Mouse (Mus musculus) left cerebral cortex, adult 2 months (tissue): ENCODE measurements around the gene Eif4g1. TPM values are rescaled to one million over a fixed set of nuclear protein-coding genes. Genes with fewer than 3 reads are reported as not detected.
"Not testable (repeated sequence)": the region's sequence is repeated elsewhere in the genome, so short reads cannot be mapped to it uniquely, and the experiment has no call there.

Experiments used
- DNase-seq, 2 experiments: peaks; one replicate each; pipeline ENCODE4 v3.0.0; 2021 to 2022; ENCODE audit warnings: low spot score in 2 of 2, mixed read lengths in 1 of 2; ENCODE audit errors: extremely low spot score in 1 of 2
- H3K27ac ChIP-seq: fragments of 200-600 bp; 2 replicates; pipeline ENCODE4 v1.8.1; 2022
- H3K4me3 ChIP-seq: fragments of 200-600 bp; 2 replicates; pipeline ENCODE4 v1.8.1; 2022
- CTCF ChIP-seq: fragments of 200-600 bp; IDR thresholded peaks from 2 replicates; pipeline ENCODE4 v1.8.1; 2022; ENCODE audit warnings: antibody characterized with exemption, mild to moderate bottlenecking, moderate library complexity
- intact Hi-C: fragments of 180-260 bp; cut with DNase I; formaldehyde crosslinking; loops from one replicate; pipeline ENCODE4 v1.15.1; 2025
- long read RNA-seq, 2 experiments: library from polyadenylated mRNA; stranded (forward); transcript quantifications; one replicate each; pipeline ENCODE4 v2.0.0; 2021; ENCODE audit warnings: borderline mapping rate in 2 of 2
- total RNA-seq, 2 experiments: library from RNA; stranded (reverse); gene quantifications; 2 replicates each; pipeline ENCODE4 v1.2.3; 2021

The Eif4g1 gene
- total RNA-seq, result 100 to 1,000 TPM; 278 to 283 TPM
- long read RNA-seq, experiment 1, full-length matches to known transcripts, result 5 of 179 reads
- long read RNA-seq, experiment 1, partial matches to known transcripts, result 94 of 179 reads
- long read RNA-seq, experiment 1, other reads (novel, unspliced or antisense), result 80 of 179 reads
- long read RNA-seq, experiment 2, full-length matches to known transcripts, result 2 of 110 reads
- long read RNA-seq, experiment 2, partial matches to known transcripts, result 60 of 110 reads
- long read RNA-seq, experiment 2, other reads (novel, unspliced or antisense), result 48 of 110 reads

GRCm38 (mm10) chr16:20668013-20668412 lies at the start of gene Eif4g1:
Gene Eif4g1, plus strand, starts transcription at chr16:20668313.
- intact Hi-C loops, H3K27ac ChIP-seq, H3K4me3 ChIP-seq, DNase-seq: not testable (repeated sequence)

- no peak for TF ChIP-seq CTCF
- DNase-seq, result no peak
- peak overlapping the region; percentile 80 for H3K4me3 ChIP-seq
- peak overlapping the region; percentile 85 for H3K27ac ChIP-seq
- intact Hi-C loops, result loop anchor here (5.0 kb wide), 1 partner anchor 122 kb away; the partner anchor contains the start of gene Eif2b5
Observed at GRCm38 (mm10) chr16:20619541-20620398, 48.3 kb upstream of the Eif4g1 start.

- Histone ChIP-seq H3K27ac (peak overlapping the region; percentile 85), H3K4me3 (peak overlapping the region; percentile 80)
- TF ChIP-seq CTCF, result no peak
- DNase-seq, result no peak
- intact Hi-C loops, result loop anchor here (5.0 kb wide), 1 partner anchor 123 kb away; the partner anchor contains the start of gene Eif2b5
Observed at GRCm38 (mm10) chr16:20620399-20620735, 47.7 kb upstream of the Eif4g1 start.

GRCm38 (mm10) chr16:20620751-20621190 lies 47.3 kb upstream of the Eif4g1 start:
- DNase-seq, result peak in 1 of 2 experiments; percentile 33
- TF ChIP-seq CTCF, result no peak
- intact Hi-C loops, result loop anchor here (5.0 kb wide), 1 partner anchor 123 kb away; the partner anchor contains the start of gene Eif2b5

GRCm38 (mm10) chr16:20621191-20621990 lies 46.7 kb upstream of the Eif4g1 start, which contains the start of gene Camk2n2:
Gene Camk2n2, minus strand, starts transcription at chr16:20621287.
- H3K4me3 ChIP-seq, result peak within 1 kb of the TSS; percentile 80
- DNase-seq, result peak; percentile 68
- intact Hi-C loops, result loop anchor here (5.0 kb wide), 1 partner anchor 124 kb away; the partner anchor contains the start of gene Eif2b5
- H3K27ac ChIP-seq, result peak within 1 kb of the TSS; percentile 85
- no peak for TF ChIP-seq CTCF

More at GRCm38 (mm10) chr16:20620751-20621190, 47.3 kb upstream of the Eif4g1 start:
- H3K27ac ChIP-seq, result peak overlapping the region; percentile 85
- peak overlapping the region; percentile 80 for H3K4me3 ChIP-seq

- TF ChIP-seq CTCF, result no peak
- intact Hi-C loops, result loop anchor here (5.0 kb wide), 1 partner anchor 125 kb away; the partner anchor contains the start of gene Eif2b5
- H3K4me3 ChIP-seq, result peak overlapping the region; percentile 80
- peak; percentile 58 to 61 for DNase-seq
- H3K27ac ChIP-seq, result peak overlapping the region; percentile 47; the same call in 1 of the 2 replicates
Observed at GRCm38 (mm10) chr16:20621991-20622685, 46.0 kb upstream of the Eif4g1 start.

- no peak overlapping the region for H3K4me3 ChIP-seq
- H3K27ac ChIP-seq, result no peak overlapping the region
- DNase-seq, result no peak
- intact Hi-C loops, result loop anchor here (5.0 kb wide), 1 partner anchor 126 kb away; the partner anchor contains the start of gene Eif2b5
- TF ChIP-seq CTCF, result no peak
Observed at GRCm38 (mm10) chr16:20623211-20623610, 44.9 kb upstream of the Eif4g1 start.

GRCm38 (mm10) chr16:20628871-20629391 lies 39.2 kb upstream of the Eif4g1 start:
- no peak overlapping the region for H3K4me3 ChIP-seq
- H3K27ac ChIP-seq, result no peak overlapping the region
- intact Hi-C loops, result no loop called here

GRCm38 (mm10) chr16:20629731-20630634 lies 38.1 kb upstream of the Eif4g1 start, which contains the start of gene Ece2:
Gene Ece2, plus strand, starts transcription at chr16:20629828.
- TF ChIP-seq CTCF, result no peak
- H3K4me3 ChIP-seq, result peak within 1 kb of the TSS; percentile 52
- peak within 1 kb of the TSS; percentile 30; the same call in 1 of the 2 replicates for H3K27ac ChIP-seq
- DNase-seq, result peak; percentile 33 to 41
- intact Hi-C loops, result no loop called here

More at GRCm38 (mm10) chr16:20628871-20629391, 39.2 kb upstream of the Eif4g1 start:
- no peak for TF ChIP-seq CTCF
- peak in 1 of 2 experiments; percentile 33 for DNase-seq
